Comparison of ENCODE assay signal across 8 mouse cellular contexts in the genomic region with DNA sequence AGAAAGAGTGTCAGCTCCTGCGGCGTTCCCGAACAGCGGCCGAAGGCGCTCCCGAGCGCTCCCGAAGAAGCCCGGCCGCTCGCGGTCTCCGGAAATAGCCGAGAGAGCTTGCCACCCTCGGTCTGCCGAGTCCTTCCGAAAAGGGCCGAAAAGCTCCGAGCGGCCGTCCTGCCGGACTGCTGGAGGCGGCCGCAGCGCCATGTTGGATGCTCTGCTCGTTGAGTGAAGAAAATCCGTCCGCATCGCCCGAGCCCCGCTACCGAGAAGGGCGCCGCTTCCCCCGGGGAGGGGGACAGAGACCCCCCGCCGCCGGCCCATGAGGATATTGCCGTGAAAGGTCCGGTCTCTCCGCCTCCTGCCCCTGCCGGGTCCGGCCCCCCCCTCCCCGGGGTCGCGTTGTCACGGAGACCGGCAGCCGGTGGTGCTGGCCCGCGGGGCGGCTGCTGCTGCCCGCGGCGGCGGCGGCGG. TPM values are rescaled to one million over a fixed set of nuclear protein-coding genes. Genes with fewer than 3 reads are reported as not detected.
A peak's percentile ranks its signal among the peaks of the same experiment; 100 is the strongest.
DNase-seq lines count a peak whose midpoint lies in the region; ATAC-seq and TF ChIP-seq lines count a peak whose summit lies in the region.

No protein-coding gene starts in this region.

- H3K4me3 ChIP-seq in E14TG2a.4 (replicated peaks; ENCODE audit: low read length) = peak overlapping the region; percentile 85
- H3K4me3 ChIP-seq in forebrain, embryonic 13.5 days = peak overlapping the region; percentile 98
- peak overlapping the region; percentile 94 for H3K4me3 ChIP-seq in neural tube, embryonic 15.5 days (replicated peaks)

- peak overlapping the region; percentile 100 for H3K9ac ChIP-seq in forebrain, embryonic 13.5 days
- peak overlapping the region; percentile 99 for H3K9ac ChIP-seq in neural tube, embryonic 15.5 days (replicated peaks)

- under 1% methylated on average over 34 of the region's 59 CpGs for WGBS in forebrain, embryonic 13.5 days
- under 1% methylated on average over 56 of the region's 59 CpGs for whole genome bisulfite sequencing in neural tube, embryonic 15.5 days

- ATAC-seq in cerebellum, adult (ENCODE audit: insufficient number of reproducible peaks, low FRiP score, low TSS enrichment) = peak; percentile 79
- ATAC-seq in forebrain, embryonic 13.5 days = peak; percentile 94
- ATAC-seq in neural tube, embryonic 15.5 days (ENCODE audit: low FRiP score) = peak; percentile 93

- peak overlapping the region; percentile 84 for H3K4me2 ChIP-seq in forebrain, embryonic 13.5 days
- peak overlapping the region; percentile 64 for H3K4me2 ChIP-seq in neural tube, embryonic 15.5 days

- peak; percentile 100 for DNase-seq in heart, postnatal 14 days
- peak; percentile 99 for DNase-seq in layer of hippocampus, adult 11-12 months (ENCODE audit: low spot score)
- peak; percentile 97 to 99 for DNase-seq in lung, adult 18-20 months
- peak; percentile 97 for DNase-seq in testis, postnatal 14 days (ENCODE audit: low spot score)

- TF ChIP-seq CTCF in E14TG2a.4 (conservative IDR thresholded peaks at IDR 0.05; ENCODE audit: low read length) = no peak

- H3K9me3 ChIP-seq in E14TG2a.4 (ENCODE audit: low read length) = peaks cover 3% of the 10 kb centered on the region; the same call in 1 of the 2 replicates
- no peaks in the 10 kb centered on the region for H3K9me3 ChIP-seq in forebrain, embryonic 13.5 days (replicated peaks)
- no peaks in the 10 kb centered on the region for H3K9me3 ChIP-seq in neural tube, embryonic 15.5 days (replicated peaks)

- peaks cover 50% of the 10 kb centered on the region for H3K4me1 ChIP-seq in E14TG2a.4 (replicated peaks; ENCODE audit: low read depth, low read length)
- H3K4me1 ChIP-seq in forebrain, embryonic 13.5 days = peaks cover 37% of the 10 kb centered on the region
- peaks cover 36% of the 10 kb centered on the region for H3K4me1 ChIP-seq in neural tube, embryonic 15.5 days

- H3K27ac ChIP-seq in forebrain, embryonic 13.5 days = peak overlapping the region; percentile 96
- H3K27ac ChIP-seq in neural tube, embryonic 15.5 days (replicated peaks) = peak overlapping the region; percentile 96

- peaks cover 30% of the 10 kb centered on the region for H3K36me3 ChIP-seq in E14TG2a.4 (ENCODE audit: insufficient read depth, low read length)
- H3K36me3 ChIP-seq in forebrain, embryonic 13.5 days (ENCODE audit: poor library complexity, severe bottlenecking) = peaks cover 17% of the 10 kb centered on the region
- H3K36me3 ChIP-seq in neural tube, embryonic 15.5 days = peaks cover 5% of the 10 kb centered on the region

- peaks cover 40% of the 10 kb centered on the region for H3K27me3 ChIP-seq in E14TG2a.4 (ENCODE audit: insufficient read depth, low read length)
- no peaks in the 10 kb centered on the region for H3K27me3 ChIP-seq in forebrain, embryonic 13.5 days
- H3K27me3 ChIP-seq in neural tube, embryonic 15.5 days (replicated peaks) = no peaks in the 10 kb centered on the region

- intact Hi-C loops in heart, postnatal 14 days (cut with DNase I) = no loop called here

RNA-seq across cellular contexts. Expression of gene Eif4g3, which starts 0.5 kb away (rescaled TPM):
- polyA plus RNA-seq in forebrain, embryonic 13.5 days (2015; fragmentation: Nextera tagmentation; extraction: Ambion mirVana) = 43.9 and 46.2 TPM in 2 replicates
- 10 to 100 TPM; 58.6 to 59.5 TPM for total RNA-seq in heart, postnatal 14 days (2021)
- 45.7 and 49.5 TPM in 2 replicates for polyA plus RNA-seq in neural tube, embryonic 15.5 days (2015; fragmentation: Nextera tagmentation; extraction: Ambion mirVana)

Comparison
In these comparisons a context has a peak if more than half of its experiments do, and no peak if none do; other contexts are left out.
1. Peak in every context shown above with its lines: DNase-seq, ATAC-seq, H3K4me3 ChIP-seq and H3K27ac ChIP-seq.